Mouse (Mus musculus): ENCODE data around the gene Psmg4.

DNA sequence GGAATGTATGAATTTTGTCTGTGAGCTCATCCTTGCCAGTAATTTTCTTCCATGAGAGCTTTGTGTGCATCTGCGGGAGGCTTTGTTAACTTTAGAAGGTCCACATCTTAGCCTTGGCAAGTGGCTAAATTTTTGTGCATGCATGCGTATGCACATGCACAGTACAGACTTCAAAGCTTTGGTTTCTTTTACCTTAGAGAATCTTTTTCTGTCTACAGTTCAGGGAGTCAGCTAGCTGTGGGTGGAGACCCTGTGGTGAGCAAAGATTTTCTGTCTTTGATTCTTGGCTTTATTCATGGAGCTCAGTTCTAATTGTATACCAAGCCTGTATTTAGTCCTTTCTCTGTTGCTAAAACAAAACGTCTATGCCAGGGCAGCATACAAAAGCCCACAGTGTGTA is 56.0 kb downstream of the Psmg4 start:
- TF ChIP-seq EP300 (IDR thresholded peaks at IDR 0.05; ENCODE audit: low read depth): no peak
- TF ChIP-seq CTCF (IDR thresholded peaks at IDR 0.05; ENCODE audit: low read depth): no peak

Measured in liver, embryonic 14.5 days (tissue).